Mouse (Mus musculus) right cerebral cortex, adult 2 months (tissue): ENCODE measurements around the gene Shank2.
A peak's percentile ranks its signal among the peaks of the same experiment; 100 is the strongest.

Experiments used
- DNase-seq, 2 experiments: peaks; one replicate each; pipeline ENCODE4 v3.0.0; 2021 to 2022; ENCODE audit warnings: low spot score in 2 of 2

Shank2 gene

GRCm38 (mm10) chr7:144271074-144271473 lies 269.3 kb downstream of the Shank2 start:
- DNase-seq, result no peak

GRCm38 (mm10) chr7:144278703-144279102 lies 277.0 kb downstream of the Shank2 start:
- no peak for DNase-seq

GRCm38 (mm10) chr7:144283701-144284100 lies 282.0 kb downstream of the Shank2 start:
- DNase-seq, result peak; percentile 44 to 62

- DNase-seq, result peak; percentile 72 to 73
These were observed 282.7 kb downstream of the Shank2 start for GRCm38 (mm10) chr7:144284241-144285065.

- no peak for DNase-seq
These were observed 283.4 kb downstream of the Shank2 start for GRCm38 (mm10) chr7:144285066-144285633.

GRCm38 (mm10) chr7:144285912-144286311 lies 284.2 kb downstream of the Shank2 start:
- no peak for DNase-seq

GRCm38 (mm10) chr7:144287991-144288390 lies 286.3 kb downstream of the Shank2 start:
- peak; percentile 54 to 60 for DNase-seq

GRCm38 (mm10) chr7:144291478-144291877 lies 289.8 kb downstream of the Shank2 start:
- DNase-seq, result no peak

GRCm38 (mm10) chr7:144293611-144294010 lies 291.9 kb downstream of the Shank2 start:
- DNase-seq, result no peak

- no peak for DNase-seq
These were observed 292.8 kb downstream of the Shank2 start for GRCm38 (mm10) chr7:144294239-144295200.

- DNase-seq, result no peak
These were observed 297.6 kb downstream of the Shank2 start for GRCm38 (mm10) chr7:144299351-144299750.

- no peak for DNase-seq
These were observed 299.9 kb downstream of the Shank2 start for GRCm38 (mm10) chr7:144301646-144302045.

- DNase-seq, result no peak
These were observed 300.8 kb downstream of the Shank2 start for GRCm38 (mm10) chr7:144302498-144302897.

GRCm38 (mm10) chr7:144307853-144308409 lies 306.2 kb downstream of the Shank2 start:
- DNase-seq, result no peak

GRCm38 (mm10) chr7:144314438-144315105 lies 312.8 kb downstream of the Shank2 start:
- no peak for DNase-seq

GRCm38 (mm10) chr7:144316224-144316623 lies 314.5 kb downstream of the Shank2 start:
- DNase-seq, result peak; percentile 34 to 54

GRCm38 (mm10) chr7:144316797-144317196 lies 315.1 kb downstream of the Shank2 start:
- peak; percentile 82 to 87 for DNase-seq

- no peak for DNase-seq
These were observed 322.3 kb downstream of the Shank2 start for GRCm38 (mm10) chr7:144324077-144324476.

- DNase-seq, result peak in 1 of 2 experiments; percentile 37
These were observed 323.1 kb downstream of the Shank2 start for GRCm38 (mm10) chr7:144324861-144325260.

GRCm38 (mm10) chr7:144325603-144326002 lies 323.9 kb downstream of the Shank2 start:
- DNase-seq, result peak; percentile 77 to 79

GRCm38 (mm10) chr7:144329403-144329890 lies 327.7 kb downstream of the Shank2 start:
- no peak for DNase-seq
